Mouse (Mus musculus) 3T3-L1 (cell line): ENCODE measurements around the gene Tmem201.

Source experiments
- DNase-seq: peaks from one replicate; pipeline ENCODE4 v3.0.0-alpha.2; 2015; ENCODE audit warnings: low read depth, low spot score

The Tmem201 gene

DNA sequence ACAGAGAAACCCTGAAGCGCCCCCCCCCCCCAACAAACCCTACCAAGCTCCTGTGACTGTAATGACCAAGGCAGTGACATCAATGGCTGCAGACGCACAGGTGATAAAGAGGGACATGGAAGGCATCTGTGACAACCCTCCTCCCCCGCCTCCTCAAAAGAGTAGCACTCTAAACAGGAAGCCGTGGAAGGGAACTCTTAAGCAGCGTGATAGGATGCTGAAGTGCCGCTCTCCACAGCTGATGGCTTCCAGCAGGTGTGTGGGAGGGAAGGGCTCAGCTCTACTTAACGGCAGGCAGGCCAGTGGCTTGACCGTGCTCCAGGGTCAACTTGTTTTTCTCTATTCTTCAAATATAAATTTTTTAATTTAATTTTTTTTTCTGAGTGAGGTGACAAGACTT lies 16.7 kb downstream of the Tmem201 start:
- no peak for DNase-seq

DNA sequence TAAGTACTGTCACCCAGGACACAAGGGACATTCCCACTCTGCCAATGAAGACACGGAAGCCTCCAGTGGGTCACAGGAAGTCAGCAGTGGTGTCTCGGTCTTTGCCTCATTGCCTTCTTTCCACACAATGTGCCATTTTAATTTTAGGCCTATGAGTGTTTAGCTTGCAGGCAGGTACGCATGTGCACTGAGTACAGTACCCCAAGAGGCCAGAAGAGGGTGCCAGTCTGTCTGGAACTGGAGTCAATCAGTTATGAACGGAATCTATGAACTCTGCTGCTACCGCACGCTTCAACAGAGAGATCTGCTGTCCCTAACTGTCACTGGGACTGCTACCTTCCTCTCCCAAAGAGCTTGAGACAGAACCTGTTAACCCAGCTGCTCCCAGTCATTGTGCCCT lies 18.2 kb downstream of the Tmem201 start:
- peak; percentile 48 for DNase-seq

DNA sequence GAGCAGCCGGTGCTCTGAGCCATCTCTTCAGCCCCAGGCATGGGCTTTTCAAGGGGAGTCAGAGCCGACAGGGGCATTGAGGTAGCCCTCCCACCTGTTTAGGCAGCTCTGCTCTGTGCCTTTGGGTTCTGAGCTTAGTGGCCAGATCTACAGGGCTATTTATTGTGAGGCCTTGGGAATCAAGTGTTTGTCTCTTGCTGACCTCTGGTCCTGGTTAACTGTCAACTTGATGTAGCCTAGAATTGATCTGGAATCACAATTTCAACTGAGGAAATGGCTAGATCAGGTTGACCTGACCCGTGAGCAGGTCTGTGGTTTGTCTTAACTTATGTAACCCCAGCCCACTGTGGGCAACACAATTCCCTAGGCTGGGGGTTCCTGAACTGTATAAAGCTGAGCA lies 23.3 kb downstream of the Tmem201 start:
- DNase-seq = no peak

DNA sequence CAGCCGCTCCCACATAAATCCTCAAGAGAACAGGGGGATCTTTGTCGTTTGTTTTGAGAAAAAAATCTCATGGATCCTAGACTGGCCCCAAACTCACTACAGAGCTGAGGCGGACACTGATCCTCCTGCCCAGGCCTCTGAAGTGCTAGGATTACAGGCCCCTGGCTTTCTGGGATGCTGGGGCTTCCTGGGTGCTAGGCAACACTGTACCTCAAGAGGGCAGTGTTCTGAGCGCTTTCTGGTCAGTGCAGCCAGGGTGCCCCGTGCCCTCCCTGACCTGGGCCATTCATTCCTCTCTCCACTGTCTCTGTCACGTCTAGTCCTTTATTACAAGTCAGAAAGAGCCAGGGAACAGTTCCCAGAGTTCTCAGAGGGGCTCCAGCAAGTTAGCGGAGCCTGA lies 25.9 kb downstream of the Tmem201 start:
- no peak for DNase-seq

DNA sequence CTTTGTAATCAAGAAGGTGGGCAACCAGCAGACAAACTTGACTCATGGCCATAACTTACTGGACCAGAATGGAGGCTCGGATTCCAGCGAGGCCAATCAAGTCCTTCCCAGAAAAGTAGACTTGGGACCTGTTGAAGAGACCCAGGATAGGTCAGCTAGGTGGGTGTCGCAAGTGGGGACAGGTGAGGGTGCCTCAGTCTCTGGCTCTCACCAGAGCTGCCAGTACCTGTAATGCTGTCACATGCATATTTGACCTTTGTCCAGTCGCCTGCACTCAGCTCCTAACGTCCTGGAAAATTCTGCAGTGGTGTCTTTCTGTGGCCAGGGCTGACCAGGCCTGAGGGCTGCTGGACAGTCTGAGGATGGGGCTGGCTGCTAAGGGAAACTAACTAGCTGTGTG lies 26.4 kb downstream of the Tmem201 start:
- no peak for DNase-seq

DNA sequence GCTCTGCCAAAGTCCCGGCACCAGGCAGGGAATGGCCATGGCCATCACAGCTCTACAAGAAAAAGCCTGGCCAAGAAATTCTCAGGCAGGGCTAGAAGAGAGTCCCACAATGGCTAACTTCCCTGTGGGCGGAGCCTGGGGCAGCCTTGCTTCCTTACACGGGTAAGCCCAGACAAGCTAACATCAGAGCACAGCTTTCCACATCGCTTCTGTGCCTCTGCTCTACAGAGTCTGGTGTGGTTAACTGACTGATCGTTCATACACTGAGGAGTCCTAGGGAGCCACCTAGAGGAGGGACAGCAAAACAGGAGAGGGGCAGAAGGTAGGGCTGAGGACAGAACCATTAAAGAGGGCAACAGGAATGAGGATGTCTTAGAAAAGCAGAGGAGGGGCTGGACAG lies 27.3 kb downstream of the Tmem201 start:
- peak; percentile 89 for DNase-seq

DNA sequence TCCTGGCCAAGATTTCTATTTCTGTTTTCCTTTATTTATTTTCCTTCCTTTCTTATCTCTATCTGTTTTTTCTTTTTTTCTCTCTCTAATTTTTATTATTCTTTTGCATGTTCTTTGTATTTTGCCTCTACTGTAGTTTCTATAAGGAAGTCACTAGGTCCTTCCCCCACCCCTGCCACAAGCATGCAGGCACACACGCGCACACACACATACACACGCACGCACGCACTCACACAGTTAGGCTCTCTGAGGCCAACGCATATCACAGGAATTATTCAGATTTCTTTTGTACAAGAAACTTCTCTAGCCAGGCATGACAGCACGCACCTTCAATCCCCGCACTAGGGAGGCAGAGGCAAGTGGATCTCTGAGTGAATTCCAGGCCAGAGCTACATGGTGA lies 31.9 kb downstream of the Tmem201 start:
- DNase-seq = no peak

DNA sequence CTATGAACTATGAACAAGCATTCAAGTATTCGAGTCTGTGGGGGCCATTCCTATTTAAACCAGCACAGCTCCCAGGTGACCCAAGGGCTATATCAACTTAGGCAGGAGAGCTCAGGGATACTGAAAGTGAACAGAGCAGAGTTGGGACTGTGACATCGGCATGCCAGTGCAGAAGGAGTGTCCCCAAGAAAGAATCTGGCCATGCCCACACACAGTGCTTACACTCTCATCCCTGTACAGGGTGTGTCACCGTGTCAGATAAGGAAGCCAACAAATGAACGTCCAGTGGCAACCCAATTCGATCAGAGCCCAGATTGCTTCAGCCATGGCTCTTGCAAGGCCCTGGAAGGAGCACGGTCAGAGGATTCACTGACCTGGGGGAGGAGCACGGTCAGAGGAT lies 32.5 kb downstream of the Tmem201 start:
- no peak for DNase-seq

DNA sequence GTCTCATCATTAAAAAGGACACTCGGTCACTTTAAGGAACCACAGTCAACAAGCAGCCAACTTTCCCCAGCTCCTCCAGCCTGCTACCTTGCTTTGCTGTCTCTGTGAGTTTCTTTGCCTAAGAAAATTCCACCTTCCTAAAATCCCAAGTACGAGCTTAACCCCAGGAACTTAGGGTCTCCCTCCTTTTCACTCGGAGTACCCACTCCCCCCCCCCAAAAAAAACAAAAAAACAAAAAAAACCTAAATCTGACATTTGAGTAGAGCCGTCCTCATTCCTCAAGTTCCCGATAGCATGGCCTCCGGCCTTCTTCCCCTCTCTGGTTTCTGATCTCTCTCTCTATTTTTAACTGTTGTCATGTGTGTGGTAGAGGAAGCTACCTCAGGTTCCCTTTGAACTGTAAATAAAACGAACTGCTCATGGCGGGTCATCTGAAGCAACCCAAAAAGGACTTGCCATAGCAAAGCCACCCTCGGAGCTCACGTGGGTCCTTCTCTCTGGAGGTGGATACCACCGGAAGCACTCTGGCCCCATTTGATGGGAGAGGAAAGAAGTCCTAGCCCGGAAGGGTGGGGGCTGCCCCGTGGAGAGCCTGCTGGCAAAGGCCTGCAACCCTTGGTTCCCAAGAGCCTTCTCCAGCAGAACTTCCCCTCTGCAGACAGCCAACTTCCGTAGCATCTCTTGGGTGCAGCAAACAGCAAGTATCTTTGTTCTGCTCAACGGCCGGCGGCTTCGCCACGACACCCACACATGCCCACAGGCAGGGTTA lies 35.4 kb downstream of the Tmem201 start, which contains the start of gene Pik3cd:
Gene Pik3cd, minus strand, starts transcription at position 362 of the 770 bp plus-strand sequence.
- no peak for DNase-seq

DNA sequence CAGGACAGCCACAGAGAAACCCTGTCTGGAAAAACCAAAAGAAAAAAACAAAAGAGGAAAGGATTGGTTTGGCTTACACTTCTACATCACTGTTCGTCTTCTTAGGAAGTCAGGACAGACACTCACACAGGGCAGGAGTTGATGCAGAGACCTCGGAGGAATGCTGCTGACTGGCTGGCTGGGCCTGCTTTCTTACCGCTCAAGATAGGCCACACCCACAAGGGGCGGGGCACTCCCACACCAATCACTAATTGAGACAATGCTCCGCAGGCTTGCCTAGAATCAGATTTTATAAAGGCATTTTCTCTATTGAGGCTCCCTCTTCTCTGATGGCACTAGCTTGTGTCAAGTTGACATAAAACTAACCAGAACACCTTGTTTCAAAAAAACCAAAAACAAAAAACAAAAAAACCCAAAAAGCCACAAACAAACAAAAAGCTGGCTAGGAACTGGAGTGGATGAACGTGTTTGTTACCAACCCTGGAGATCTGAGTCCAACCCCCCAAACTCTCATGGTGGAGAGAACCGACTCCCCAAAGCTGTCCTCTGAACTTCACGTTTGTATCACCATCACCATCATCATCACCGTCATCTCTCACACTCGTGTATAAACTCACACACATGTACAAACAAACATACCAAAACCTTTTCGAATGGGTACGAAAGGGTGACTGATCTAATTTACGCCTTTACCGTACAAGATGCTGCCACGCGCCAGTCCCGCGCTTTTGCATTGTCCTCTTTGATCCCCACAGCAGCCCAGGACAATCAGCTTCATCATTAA lies 36.2 kb downstream of the Tmem201 start:
- no peak for DNase-seq

DNA sequence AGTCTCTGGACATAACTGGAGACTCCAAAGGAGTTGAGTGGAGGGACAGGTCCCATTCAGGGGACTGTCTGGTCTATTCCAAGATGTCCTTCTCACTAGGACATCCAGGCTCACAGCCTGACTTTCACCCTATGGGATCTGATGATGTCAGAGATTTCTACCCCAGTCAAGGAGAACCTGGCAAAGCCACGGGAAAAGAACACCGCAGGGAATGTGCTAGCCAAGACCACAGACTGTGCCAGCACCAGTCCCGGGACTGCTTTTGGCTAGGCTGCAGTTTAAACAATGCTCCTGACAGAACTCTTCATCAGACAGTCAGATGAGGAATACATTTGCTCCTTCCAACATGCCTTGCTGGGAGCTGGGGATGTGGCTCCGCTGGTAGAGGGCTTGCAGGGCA lies 37.9 kb downstream of the Tmem201 start:
- DNase-seq = no peak

DNA sequence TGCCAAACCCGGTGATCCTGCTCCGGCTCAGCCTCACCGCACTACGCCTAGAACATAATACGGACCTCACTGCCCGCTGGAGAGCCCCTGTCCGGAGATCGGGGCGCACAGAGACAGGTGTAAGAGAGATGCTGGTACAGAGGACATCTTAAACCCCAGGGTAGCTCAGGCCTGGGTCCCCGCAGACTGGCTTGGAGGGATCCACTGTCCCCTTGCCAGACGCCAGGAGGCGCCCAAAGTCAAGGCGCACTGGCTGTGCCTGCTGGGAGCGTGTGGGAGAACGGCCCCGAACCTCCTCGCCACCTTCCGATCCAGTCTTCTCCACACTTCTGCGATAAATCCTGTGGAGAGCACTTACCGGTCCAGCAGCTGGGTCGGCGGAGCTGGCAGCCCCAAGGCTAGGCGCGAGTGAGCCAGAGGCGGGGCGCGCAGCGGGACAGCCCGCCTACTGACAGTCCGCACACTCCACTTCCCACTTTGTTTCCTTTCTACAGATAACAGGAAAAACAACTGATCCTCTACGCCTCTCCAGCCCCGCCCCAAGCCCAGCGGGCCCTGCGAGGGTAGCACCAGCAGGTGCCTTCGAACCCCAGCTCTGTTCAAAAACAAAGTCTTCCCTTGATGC lies 39.5 kb downstream of the Tmem201 start:
- DNase-seq = no peak

DNA sequence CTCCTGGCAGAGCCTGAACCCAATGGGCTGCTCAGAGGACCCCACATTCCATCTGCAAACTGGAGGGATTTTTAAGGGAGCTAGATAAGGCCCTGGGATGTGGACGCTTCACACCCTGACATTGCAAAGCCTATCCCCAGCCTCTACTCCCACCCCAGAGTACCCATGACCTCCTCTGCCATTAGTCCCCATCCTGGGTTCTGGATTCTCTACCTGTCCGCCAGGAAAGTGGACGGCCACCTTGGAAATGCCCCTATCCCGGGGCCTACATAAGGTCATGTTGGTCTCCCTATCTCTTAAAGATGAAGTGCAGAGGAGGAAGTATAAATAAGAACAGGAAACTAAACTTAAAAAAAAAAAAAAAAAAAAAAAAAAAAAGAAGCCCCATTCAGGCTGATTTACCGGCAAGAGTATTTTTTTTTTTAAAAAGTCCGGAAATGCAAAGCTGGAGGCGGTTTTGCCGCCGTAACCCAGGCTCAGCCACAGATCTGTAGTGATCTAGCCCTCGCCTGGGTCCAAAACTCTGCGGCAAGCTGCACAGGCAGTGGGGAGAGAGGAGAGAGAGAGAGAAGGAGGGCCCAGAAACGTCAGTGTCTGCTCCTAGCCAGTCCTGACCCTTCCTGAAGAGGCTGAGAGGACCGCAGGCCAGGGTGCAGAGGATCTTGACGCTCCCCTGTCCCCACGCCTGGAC lies 40.2 kb downstream of the Tmem201 start:
- DNase-seq = no peak

DNA sequence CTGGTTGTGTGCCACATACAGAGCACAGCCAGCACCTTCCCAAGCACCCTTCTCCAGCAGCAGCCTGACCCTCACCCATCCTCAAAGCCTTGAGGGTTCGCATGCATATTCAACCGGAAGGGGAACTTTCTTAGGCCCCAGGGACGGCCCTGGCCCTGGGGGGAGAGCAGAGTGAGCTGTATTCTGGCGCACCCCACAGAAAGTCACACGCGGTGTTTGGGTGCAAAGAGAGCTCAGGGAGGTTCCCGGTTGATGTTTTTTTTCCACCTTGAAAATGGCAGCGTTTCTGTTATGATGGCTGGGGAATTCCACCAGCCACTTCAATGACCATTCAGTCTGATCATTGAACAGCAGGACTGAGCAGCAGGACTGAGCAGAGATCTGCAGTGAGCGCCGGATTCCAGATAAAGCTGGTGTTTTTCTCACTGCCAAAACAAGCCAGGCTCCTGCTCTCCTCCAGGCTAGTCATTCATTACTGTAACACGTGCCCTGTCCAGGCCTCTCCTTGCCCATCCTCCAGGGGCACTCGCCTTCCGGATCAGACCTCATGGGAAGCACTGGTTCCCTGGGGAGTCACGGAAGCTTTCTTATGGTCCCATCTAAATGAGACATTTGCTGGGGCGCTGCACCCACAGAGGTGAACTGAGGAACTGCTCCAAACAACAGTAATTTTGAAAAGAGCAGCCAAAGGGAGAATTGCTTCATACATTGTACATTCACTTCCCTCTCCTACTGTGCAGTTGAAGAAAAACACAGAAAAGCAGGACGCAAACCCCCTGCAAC lies 41.5 kb downstream of the Tmem201 start:
- DNase-seq = no peak

DNA sequence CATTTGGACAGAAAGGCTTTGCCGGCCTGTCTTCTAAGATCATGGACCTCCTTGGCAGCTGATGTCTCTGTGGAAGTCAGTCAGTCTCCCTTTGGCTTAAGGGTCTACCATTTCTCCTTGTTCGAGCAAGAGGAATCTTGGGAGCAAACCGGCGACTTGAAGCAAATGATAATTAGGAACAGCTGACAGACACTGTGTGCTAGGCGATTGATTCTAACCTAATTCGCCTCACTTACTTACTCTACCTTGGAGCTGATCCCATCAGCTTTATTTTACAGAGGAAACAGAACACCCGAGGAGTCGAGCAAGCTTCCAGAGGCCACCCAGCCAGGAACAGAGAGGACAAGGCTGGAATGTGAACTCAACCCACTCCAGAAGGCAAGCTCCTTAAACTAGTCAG lies 46.5 kb downstream of the Tmem201 start:
- no peak for DNase-seq

DNA sequence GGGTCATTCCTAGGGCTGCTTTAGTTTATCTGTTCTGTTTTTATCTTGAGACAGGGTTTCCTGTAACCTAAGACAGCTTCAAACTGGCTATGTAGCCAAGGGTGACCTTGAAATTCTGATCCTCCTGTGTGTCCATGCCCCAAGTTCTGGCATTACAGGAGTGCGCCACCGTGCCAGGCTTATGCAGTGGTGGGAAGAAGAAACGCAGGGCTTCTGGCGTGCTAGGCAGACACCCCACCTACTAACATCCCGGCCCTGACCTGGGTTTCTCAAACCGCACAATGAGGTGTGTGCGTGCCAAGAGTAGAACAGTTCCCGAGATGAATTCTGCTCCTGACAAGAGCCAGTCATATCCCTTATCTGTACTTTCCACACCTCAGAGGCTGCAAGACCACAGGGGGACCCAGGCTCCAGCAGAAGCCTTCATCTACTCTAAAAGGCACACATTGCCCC lies 47.0 kb downstream of the Tmem201 start:
- no peak for DNase-seq

DNA sequence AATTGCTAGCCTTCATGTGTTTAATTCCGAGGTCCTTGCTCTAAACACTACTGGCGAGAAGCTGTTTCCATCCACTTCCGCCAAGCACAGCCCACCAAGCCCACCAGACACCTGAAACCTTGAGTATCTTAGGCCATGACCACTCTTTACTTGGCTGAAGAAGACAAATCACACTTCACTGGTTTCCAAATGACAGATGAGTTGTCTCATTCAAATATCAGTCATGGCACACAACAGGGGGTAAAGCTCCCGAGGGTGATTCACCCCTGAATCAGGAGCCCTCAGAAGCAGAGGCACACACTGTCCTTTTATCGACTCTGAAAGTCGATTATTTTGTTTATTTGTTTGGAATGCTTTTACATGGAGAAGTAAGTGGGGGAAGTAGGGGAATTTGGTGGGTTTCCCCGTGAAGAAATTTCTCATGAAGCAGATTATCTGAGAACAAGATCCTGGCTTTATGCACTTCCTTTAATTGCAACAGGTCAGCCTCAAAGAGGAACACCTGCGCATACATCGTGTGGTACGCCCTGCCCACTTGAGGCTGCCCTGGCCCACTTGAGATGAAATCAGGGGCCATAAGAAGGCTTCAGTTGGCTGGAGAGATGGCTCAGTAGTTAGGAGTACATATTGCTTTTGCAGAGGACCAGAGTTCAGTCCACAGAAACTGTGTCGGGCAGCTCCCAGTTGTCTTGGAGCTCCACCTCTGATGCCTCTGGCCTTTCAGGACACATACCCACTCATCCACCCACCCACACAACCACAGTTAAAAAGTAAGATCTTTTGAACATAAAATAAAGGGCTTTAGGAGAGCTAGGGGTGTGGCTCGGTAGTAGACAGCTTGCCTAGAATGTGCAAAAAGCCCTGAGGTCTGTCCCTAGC lies 47.8 kb downstream of the Tmem201 start:
- DNase-seq = no peak

DNA sequence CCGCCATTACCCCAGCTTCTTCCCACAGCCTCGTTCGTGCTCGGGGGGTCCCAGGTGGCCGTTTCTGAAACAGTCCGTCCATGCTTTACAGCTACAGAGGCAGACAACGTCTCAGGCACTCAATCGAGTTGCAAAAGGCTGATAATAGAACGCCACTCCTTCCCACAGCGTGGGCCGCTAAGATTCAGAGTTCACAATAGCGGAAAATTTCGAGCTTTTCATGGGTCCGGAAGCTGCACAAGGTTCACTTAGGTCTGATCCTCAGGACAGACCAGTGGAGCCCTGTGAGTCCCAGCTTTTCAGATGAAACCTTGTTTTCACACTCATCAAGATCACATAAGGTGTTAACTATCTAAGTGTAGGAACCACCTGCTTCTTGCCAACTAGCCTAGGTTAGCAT lies 49.0 kb downstream of the Tmem201 start:
- DNase-seq = no peak

DNA sequence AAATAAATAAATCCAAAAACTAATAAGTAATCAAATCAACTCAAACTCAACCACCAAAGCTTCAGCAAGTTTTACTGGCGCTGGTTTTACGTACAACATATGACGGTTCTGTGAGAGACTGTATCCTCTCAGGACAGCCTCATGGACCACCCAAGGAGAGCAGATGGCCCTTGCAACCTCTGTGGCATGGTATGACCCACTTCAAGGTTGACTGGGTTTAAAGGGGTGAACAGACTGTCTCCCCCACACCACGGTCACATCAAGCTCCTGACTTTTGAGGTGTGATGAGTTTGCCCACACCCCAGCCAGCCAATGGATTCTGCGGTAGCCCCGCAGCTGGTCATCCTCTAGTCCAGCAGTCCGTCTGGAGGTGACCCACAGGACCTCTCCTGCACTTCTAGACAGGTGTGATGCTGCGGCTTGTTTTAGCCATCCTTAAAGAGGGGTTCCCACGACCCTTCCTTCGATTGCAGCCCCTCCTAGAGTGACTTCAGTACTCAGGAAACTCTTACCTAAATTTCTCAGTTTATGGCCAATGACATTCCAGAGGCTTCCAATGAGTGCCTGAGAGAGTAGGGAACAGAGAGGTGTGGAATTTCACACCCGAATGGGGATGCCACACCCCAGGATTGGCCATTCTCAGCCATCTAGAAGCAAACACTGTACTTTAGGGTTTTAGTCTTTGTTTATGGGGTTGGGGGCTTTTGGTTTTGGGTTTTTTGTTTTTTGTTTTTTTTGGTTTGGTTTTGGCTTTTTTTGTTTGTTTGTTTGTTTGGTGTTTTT lies 52.8 kb downstream of the Tmem201 start:
- no peak for DNase-seq
